Mouse (Mus musculus) stomach, postnatal 0 days (tissue): ENCODE results near the gene Zfp335.

Experiments used
- CTCF ChIP-seq: IDR thresholded peaks from 2 replicates; pipeline ENCODE4 v1.5.1; 2016; ENCODE audit warnings: antibody characterized with exemption, low read depth, mild to moderate bottlenecking, moderate library complexity
- EP300 ChIP-seq: optimal IDR thresholded peaks from 2 replicates; pipeline ENCODE3; 2016; ENCODE audit warnings: antibody characterized with exemption

DNA sequence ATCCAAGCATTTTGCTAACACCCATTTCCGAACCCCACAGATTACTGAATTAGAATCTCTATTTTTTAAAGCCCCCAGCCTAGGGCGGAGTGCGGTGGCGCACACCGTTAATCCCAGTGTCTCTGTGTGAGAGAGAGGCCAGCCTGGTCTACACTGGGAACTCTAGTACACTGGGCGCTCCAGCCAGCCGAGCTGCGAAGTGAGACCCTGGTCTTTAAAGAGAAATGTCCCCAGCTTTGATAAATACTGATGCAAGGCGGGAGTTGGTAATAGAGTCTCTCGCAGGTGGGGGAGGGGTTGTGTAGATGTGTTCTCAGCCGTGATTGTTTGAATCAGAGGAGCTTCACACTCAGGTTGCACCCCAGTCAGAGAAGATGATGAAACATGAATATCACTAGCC is 27.5 kb upstream of the Zfp335 start:
- TF ChIP-seq CTCF (no peak), EP300 (no peak)
